Mouse (Mus musculus) ES-Bruce4 (cell line): ENCODE data around the gene Ttyh2. TPM values are rescaled to one million over a fixed set of nuclear protein-coding genes. Genes with fewer than 3 reads are reported as not detected.

ENCODE experiments used
- H3K27ac ChIP-seq: 2 replicates; pipeline ENCODE4 v1.5.1; 2012; ENCODE audit warnings: low read length, inconsistent platforms; ENCODE audit not compliant: insufficient read depth
- H3K27me3 ChIP-seq: 2 replicates; pipeline ENCODE4 v1.6.1; 2012; ENCODE audit warnings: mild to moderate bottlenecking, low read length, inconsistent platforms; ENCODE audit not compliant: control insufficient read depth, poor library complexity, insufficient read depth, severe bottlenecking
- H3K36me3 ChIP-seq: 2 replicates; pipeline ENCODE4 v1.6.1; 2012; ENCODE audit warnings: inconsistent platforms, mild to moderate bottlenecking, low read length, moderate library complexity; ENCODE audit not compliant: control insufficient read depth, poor library complexity, insufficient read depth, severe bottlenecking
- H3K4me1 ChIP-seq: one replicate; pipeline ENCODE4 v1.8.1; 2011; ENCODE audit warnings: low read length; ENCODE audit not compliant: control insufficient read depth, insufficient read depth
- H3K4me3 ChIP-seq: 2 replicates; pipeline ENCODE4 v1.5.1; 2011; ENCODE audit warnings: low read depth, mild to moderate bottlenecking, low read length
- H3K9ac ChIP-seq: 2 replicates; pipeline ENCODE4 v1.6.1; 2012; ENCODE audit warnings: low read depth, mild to moderate bottlenecking, inconsistent platforms; ENCODE audit not compliant: poor library complexity, severe bottlenecking
- H3K9me3 ChIP-seq: replicated peaks from 2 replicates; pipeline ENCODE4 v1.6.1; 2012; ENCODE audit warnings: mild to moderate bottlenecking, low read length, inconsistent platforms; ENCODE audit not compliant: control insufficient read depth, poor library complexity, insufficient read depth, severe bottlenecking
- CTCF ChIP-seq: IDR thresholded peaks from one replicate; pipeline ENCODE4 v1.8.1; 2011; ENCODE audit warnings: low read depth, low read length
- EP300 ChIP-seq: IDR thresholded peaks from 2 replicates; pipeline ENCODE4 v1.6.1; 2011; ENCODE audit warnings: low read depth, low read length; ENCODE audit not compliant: insufficient read depth
- POLR2A ChIP-seq: IDR thresholded peaks from one replicate; pipeline ENCODE4 v1.8.1; 2011; ENCODE audit warnings: low read length; ENCODE audit not compliant: insufficient read depth
- polyA plus RNA-seq: library from polyadenylated mRNA; stranded (reverse); fragments of >200 nt; gene quantifications from 2 replicates; pipeline ENCODE4 v1.2.4, GENCODE M21; 2011; ENCODE audit warnings: low read depth; ENCODE audit not compliant: missing spikeins, insufficient read depth, insufficient read length

Gene Ttyh2
- polyA plus RNA-seq, 1 experiment = 11.8 TPM

DNA sequence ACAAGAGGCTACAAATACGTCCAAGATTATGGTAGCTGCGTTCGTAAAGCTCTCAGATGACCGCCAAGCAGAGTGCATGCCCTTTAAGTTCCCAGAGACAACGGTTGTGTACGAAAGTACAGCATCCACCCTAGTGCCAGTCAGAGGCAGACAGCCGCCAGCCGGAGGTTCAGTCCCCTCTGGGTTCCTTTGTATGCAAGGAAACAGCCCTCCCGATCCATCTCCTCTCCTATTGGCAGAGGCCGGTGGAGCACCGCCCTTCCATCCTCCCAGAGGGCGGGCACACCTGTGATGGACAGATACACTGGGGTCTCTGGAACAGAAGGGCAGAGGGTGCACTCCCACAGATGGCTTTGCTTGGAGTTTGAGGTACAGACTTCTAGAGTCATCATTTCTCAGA, 33.0 kb upstream of the Ttyh2 start:
- no peaks in the 10 kb centered on the region for H3K27me3 ChIP-seq

GRCm38 (mm10) chr11:114642926-114643325, 32.3 kb upstream of the Ttyh2 start:
- Histone ChIP-seq H3K4me1 (peaks cover 3% of the 10 kb centered on the region), H3K9me3 (0 out of 2 replicates have a peak, but pooled peaks cover 3% of the 10 kb centered on the region), H3K9ac (no peak overlapping the region), H3K27me3 (no peaks in the 10 kb centered on the region), H3K36me3 (no peaks in the 10 kb centered on the region), H3K4me3 (no peak overlapping the region), H3K27ac (no peak overlapping the region)
- TF ChIP-seq POLR2A (no peak), EP300 (no peak), CTCF (no peak)

More for the DNA sequence above, 33.0 kb upstream of the Ttyh2 start:
- TF ChIP-seq POLR2A (peak; percentile 89), CTCF (no peak), EP300 (no peak)
- Histone ChIP-seq H3K9me3 (0 out of 2 replicates have a peak, but pooled peaks cover 3% of the 10 kb centered on the region), H3K9ac (no peak overlapping the region), H3K4me3 (peak overlapping the region; percentile 41), H3K4me1 (peaks cover 3% of the 10 kb centered on the region), H3K27ac (peak overlapping the region; percentile 37), H3K36me3 (no peaks in the 10 kb centered on the region)

- Histone ChIP-seq H3K4me3 (no peak overlapping the region), H3K27me3 (no peaks in the 10 kb centered on the region), H3K27ac (no peak overlapping the region), H3K36me3 (no peaks in the 10 kb centered on the region), H3K9me3 (0 out of 2 replicates have a peak, but pooled peaks cover 3% of the 10 kb centered on the region), H3K4me1 (peaks cover 3% of the 10 kb centered on the region), H3K9ac (no peak overlapping the region)
- TF ChIP-seq POLR2A (no peak), EP300 (no peak), CTCF (peak; percentile 65)
Measured at GRCm38 (mm10) chr11:114644122-114644521, 31.1 kb upstream of the Ttyh2 start.

DNA sequence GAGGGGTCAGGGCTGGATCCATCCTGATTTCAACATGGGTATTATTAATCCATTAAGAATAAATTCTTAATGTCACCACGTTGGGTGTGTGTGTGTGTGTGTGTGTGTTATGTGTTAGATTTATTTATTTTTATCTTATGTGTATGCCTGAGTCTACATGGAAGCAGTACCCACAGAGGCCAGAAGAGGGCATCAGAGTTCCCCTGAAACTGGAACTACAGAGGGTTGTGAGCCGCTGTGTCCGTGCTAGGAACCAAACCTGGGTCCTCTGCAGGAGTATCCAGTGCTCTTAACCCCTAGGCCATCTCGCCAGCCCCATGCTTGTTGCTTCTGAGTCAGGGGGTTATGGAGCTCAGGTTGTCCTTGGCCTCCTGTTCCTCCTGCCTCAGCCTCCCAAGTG, 25.7 kb upstream of the Ttyh2 start:
- no peaks in the 10 kb centered on the region for H3K4me1 ChIP-seq
- H3K27me3 ChIP-seq = no peaks in the 10 kb centered on the region
- peak; percentile 55 for TF ChIP-seq CTCF
- no peak for TF ChIP-seq EP300
- no peak for TF ChIP-seq POLR2A
- H3K36me3 ChIP-seq = no peaks in the 10 kb centered on the region
- 0 out of 2 replicates have a peak, but pooled peaks cover 3% of the 10 kb centered on the region for H3K9me3 ChIP-seq
- no peak overlapping the region for H3K9ac ChIP-seq
- H3K27ac ChIP-seq = no peak overlapping the region
- H3K4me3 ChIP-seq = no peak overlapping the region

GRCm38 (mm10) chr11:114652531-114652930, 22.7 kb upstream of the Ttyh2 start:
- Histone ChIP-seq H3K9me3 (no peaks in the 10 kb centered on the region), H3K4me3 (no peak overlapping the region), H3K27ac (no peak overlapping the region), H3K36me3 (no peaks in the 10 kb centered on the region), H3K4me1 (no peaks in the 10 kb centered on the region), H3K27me3 (no peaks in the 10 kb centered on the region), H3K9ac (no peak overlapping the region)
- no peak for TF ChIP-seq EP300
- TF ChIP-seq CTCF = no peak
- TF ChIP-seq POLR2A = no peak

GRCm38 (mm10) chr11:114653664-114654063, 21.6 kb upstream of the Ttyh2 start:
- no peaks in the 10 kb centered on the region for H3K9me3 ChIP-seq
- H3K9ac ChIP-seq = no peak overlapping the region
- H3K4me3 ChIP-seq = no peak overlapping the region
- no peak for TF ChIP-seq POLR2A
- no peak for TF ChIP-seq EP300
- no peak for TF ChIP-seq CTCF
- no peaks in the 10 kb centered on the region for H3K4me1 ChIP-seq
- H3K27ac ChIP-seq = no peak overlapping the region
- no peaks in the 10 kb centered on the region for H3K36me3 ChIP-seq
- no peaks in the 10 kb centered on the region for H3K27me3 ChIP-seq
